Mouse (Mus musculus): ENCODE data around the gene Pja2. TPM values are rescaled to one million over a fixed set of nuclear protein-coding genes. Genes with fewer than 3 reads are reported as not detected.

Pja2 gene
- polyA plus RNA-seq, 1 experiment, result 5.0 TPM

- TF ChIP-seq POLR2A (IDR thresholded peaks at IDR 0.05; ENCODE audit: low read depth, low read length) (no peak), CTCF (IDR thresholded peaks at IDR 0.05; ENCODE audit: extremely low read depth, insufficient read depth, insufficient read length, insufficient replicate concordance) (peak; percentile 28; the same call in 1 of the 2 replicates)
- Histone ChIP-seq H3K4me1 (ENCODE audit: control insufficient read depth, insufficient read depth, insufficient read length) (no peaks in the 10 kb centered on the region), H3K27me3 (ENCODE audit: control insufficient read depth, insufficient read depth, low read length) (no peaks in the 10 kb centered on the region), H3K27ac (ENCODE audit: insufficient read depth, low read length) (no peak overlapping the region), H3K4me3 (ENCODE audit: extremely low read depth, insufficient read depth, insufficient read length) (no peak overlapping the region), H3K36me3 (ENCODE audit: control insufficient read depth, insufficient read depth, low read length) (no peaks in the 10 kb centered on the region)
- no peak for DNase-seq (ENCODE audit: low read depth in 1 of 2, low spot score in 2 of 2)
- WGBS, result 77% methylated on average over 8 of the region's 8 CpGs
Measured at GRCm38 (mm10) chr17:64231172-64231571, 100.5 kb downstream of the Pja2 start.
